Mouse (Mus musculus) liver, postnatal 0 days (tissue): ENCODE measurements around the gene Pum2. TPM values are rescaled to one million over a fixed set of nuclear protein-coding genes. Genes with fewer than 3 reads are reported as not detected.

ENCODE experiments used
- ATAC-seq: fragments of 200-750 bp; cut with Nextera tagmentation; 2 replicates; pipeline ENCODE4 v1.8.0; 2017; ENCODE audit warnings: mild to moderate bottlenecking, moderate library complexity
- DNase-seq: peaks from one replicate; pipeline ENCODE4 v3.0.0-alpha.2; 2016
- H3K27ac ChIP-seq: fragments of 300-500 bp; sonication (generic); 2 replicates; pipeline ENCODE4 v1.5.1; 2014; ENCODE audit warnings: antibody characterized with exemption, moderate library complexity, mild to moderate bottlenecking, low read depth
- H3K27me3 ChIP-seq: fragments of 300-500 bp; sonication (generic); 2 replicates; pipeline ENCODE4 v1.6.1; 2014; ENCODE audit warnings: low read length, control low read depth, mixed read lengths; ENCODE audit not compliant: insufficient read depth
- H3K36me3 ChIP-seq: fragments of 300-500 bp; sonication (generic); replicated peaks from 2 replicates; pipeline ENCODE4 v1.6.1; 2014; ENCODE audit warnings: mild to moderate bottlenecking, control low read depth, low read length, moderate library complexity, mixed read lengths; ENCODE audit not compliant: insufficient read depth
- H3K4me1 ChIP-seq: fragments of 300-500 bp; sonication (generic); 2 replicates; pipeline ENCODE4 v1.6.1; 2014; ENCODE audit warnings: antibody characterized with exemption, mild to moderate bottlenecking, control low read depth; ENCODE audit not compliant: insufficient read depth
- H3K4me2 ChIP-seq: fragments of 300-500 bp; sonication (generic); 2 replicates; pipeline ENCODE4 v1.6.1; 2014; ENCODE audit warnings: low read depth, mild to moderate bottlenecking, low read length, moderate library complexity, mixed read lengths
- H3K4me3 ChIP-seq: fragments of 300-500 bp; sonication (generic); 2 replicates; pipeline ENCODE4 v1.5.1; 2014; ENCODE audit warnings: low read depth, low read length
- H3K9ac ChIP-seq: fragments of 300-500 bp; sonication (generic); replicated peaks from 2 replicates; pipeline ENCODE4 v1.6.1; 2014; ENCODE audit warnings: mild to moderate bottlenecking, moderate library complexity
- H3K9me3 ChIP-seq: fragments of 300-500 bp; sonication (generic); 2 replicates; pipeline ENCODE4 v1.6.1; 2016; ENCODE audit warnings: mild to moderate bottlenecking, control low read depth, low read length, mixed read lengths
- CTCF ChIP-seq: sonication (generic); IDR thresholded peaks from 2 replicates; pipeline ENCODE4 v1.5.1; 2016; ENCODE audit warnings: antibody characterized with exemption, low read depth
- EP300 ChIP-seq: IDR thresholded peaks from 2 replicates; pipeline ENCODE4 v1.6.1; 2016; ENCODE audit warnings: antibody characterized with exemption, low read depth, mild to moderate bottlenecking
- WGBS: fragments of 180-500 bp; shearing (Covaris S2); extraction: QIAGEN DNeasy Blood & Tissue Kit; methylation state at CpG from one replicate; pipeline ENCODE4 v1.1.7; 2014; ENCODE audit not compliant: insufficient replicate concordance; 5-methylcytosine and 5-hydroxymethylcytosine counted together
- polyA plus RNA-seq: library from polyadenylated mRNA; unstranded; fragments of >200 nt; fragmentation: Nextera tagmentation; extraction: Ambion mirVana; gene quantifications from 2 replicates; pipeline ENCODE4 v1.2.1, GENCODE M21; 2015

Pum2 gene
- polyA plus RNA-seq, 1 experiment from 2014 or later, result 11.9 TPM

GRCm38 (mm10) chr12:8656596-8656995 lies 17.3 kb upstream of the Pum2 start:
- Histone ChIP-seq H3K4me2 (no peak overlapping the region), H3K4me3 (no peak overlapping the region), H3K4me1 (peaks cover 5% of the 10 kb centered on the region; the same call in 1 of the 2 replicates), H3K9me3 (no peaks in the 10 kb centered on the region), H3K9ac (no peak overlapping the region), H3K27ac (no peak overlapping the region), H3K27me3 (no peaks in the 10 kb centered on the region), H3K36me3 (no peaks in the 10 kb centered on the region)
- no peak for DNase-seq
- no peak for ATAC-seq
- WGBS, result 69% methylated on average over 4 of the region's 4 CpGs
- no peak for TF ChIP-seq EP300
- TF ChIP-seq CTCF, result no peak

GRCm38 (mm10) chr12:8657116-8657515 lies 16.8 kb upstream of the Pum2 start:
- H3K4me1 ChIP-seq, result peaks cover 5% of the 10 kb centered on the region; the same call in 1 of the 2 replicates
- no peaks in the 10 kb centered on the region for H3K36me3 ChIP-seq
- TF ChIP-seq CTCF (no peak), EP300 (no peak)
- no peak for ATAC-seq
- H3K27me3 ChIP-seq, result no peaks in the 10 kb centered on the region
- WGBS, result 72% methylated on average over 10 of the region's 10 CpGs
- H3K4me3 ChIP-seq, result no peak overlapping the region
- DNase-seq, result no peak
- no peaks in the 10 kb centered on the region for H3K9me3 ChIP-seq
- no peak overlapping the region for H3K9ac ChIP-seq
- no peak overlapping the region for H3K27ac ChIP-seq
- no peak overlapping the region for H3K4me2 ChIP-seq

- Histone ChIP-seq H3K27me3 (no peaks in the 10 kb centered on the region), H3K36me3 (no peaks in the 10 kb centered on the region), H3K9ac (no peak overlapping the region), H3K27ac (no peak overlapping the region), H3K9me3 (no peaks in the 10 kb centered on the region), H3K4me1 (peaks cover 5% of the 10 kb centered on the region; the same call in 1 of the 2 replicates), H3K4me2 (no peak overlapping the region), H3K4me3 (no peak overlapping the region)
- DNase-seq, result no peak
- TF ChIP-seq CTCF (no peak), EP300 (no peak)
- WGBS, result 78% methylated on average over 6 of the region's 6 CpGs
- ATAC-seq, result no peak
Observed at GRCm38 (mm10) chr12:8657629-8658366, 16.1 kb upstream of the Pum2 start.

GRCm38 (mm10) chr12:8659406-8660279 lies 14.3 kb upstream of the Pum2 start:
- H3K4me1 ChIP-seq, result peaks cover 5% of the 10 kb centered on the region; the same call in 1 of the 2 replicates
- ATAC-seq (peak; percentile 19), DNase-seq (no peak)
- H3K4me2 ChIP-seq, result peak overlapping the region; percentile 49
- H3K36me3 ChIP-seq, result no peaks in the 10 kb centered on the region
- no peaks in the 10 kb centered on the region for H3K27me3 ChIP-seq
- H3K9me3 ChIP-seq, result no peaks in the 10 kb centered on the region
- H3K4me3 ChIP-seq, result no peak overlapping the region
- 43% methylated on average over 15 of the region's 15 CpGs for WGBS
- peak overlapping the region; percentile 61 for H3K27ac ChIP-seq
- TF ChIP-seq EP300, result no peak
- TF ChIP-seq CTCF, result no peak
- 0 out of 2 replicates have a peak overlapping the region, but pooled peaks have one; percentile 34 for H3K9ac ChIP-seq

- H3K4me1 ChIP-seq, result peaks cover 5% of the 10 kb centered on the region; the same call in 1 of the 2 replicates
- H3K4me3 ChIP-seq, result no peak overlapping the region
- no peak overlapping the region for H3K4me2 ChIP-seq
- no peak for DNase-seq
- TF ChIP-seq EP300, result no peak
- TF ChIP-seq CTCF, result no peak
- H3K36me3 ChIP-seq, result no peaks in the 10 kb centered on the region
- no peaks in the 10 kb centered on the region for H3K27me3 ChIP-seq
- ATAC-seq, result no peak
- no peaks in the 10 kb centered on the region for H3K9me3 ChIP-seq
- H3K27ac ChIP-seq, result no peak overlapping the region
- WGBS, result 42% methylated on average over 3 of the region's 3 CpGs
- no peak overlapping the region for H3K9ac ChIP-seq
Observed at GRCm38 (mm10) chr12:8661747-8662146, 12.2 kb upstream of the Pum2 start.

- no peak for ATAC-seq
- 30% methylated on average over 2 of the region's 2 CpGs for whole genome bisulfite sequencing
- DNase-seq, result no peak
Observed at GRCm38 (mm10) chr12:8662175-8662574, 11.8 kb upstream of the Pum2 start.

More at GRCm38 (mm10) chr12:8662175-8662574, 11.8 kb upstream of the Pum2 start:
- no peak overlapping the region for H3K9ac ChIP-seq
- no peak overlapping the region for H3K27ac ChIP-seq
- TF ChIP-seq EP300, result no peak
- no peak for TF ChIP-seq CTCF
- H3K4me3 ChIP-seq, result no peak overlapping the region
- H3K9me3 ChIP-seq, result no peaks in the 10 kb centered on the region
- H3K36me3 ChIP-seq, result no peaks in the 10 kb centered on the region
- peaks cover 5% of the 10 kb centered on the region; the same call in 1 of the 2 replicates for H3K4me1 ChIP-seq
- H3K4me2 ChIP-seq, result no peak overlapping the region
- H3K27me3 ChIP-seq, result no peaks in the 10 kb centered on the region
